Mouse (Mus musculus): ENCODE results near the gene Gzf1.

- no peak for TF ChIP-seq CTCF (IDR thresholded peaks at IDR 0.05; ENCODE audit: low read depth)
- TF ChIP-seq EP300 (IDR thresholded peaks at IDR 0.05; ENCODE audit: low read depth), result no peak
Measured at GRCm38 (mm10) chr2:148717072-148717471, 36.2 kb downstream of the Gzf1 start.
